Comparison of ENCODE assay signal across 10 mouse cellular contexts in the genomic region with DNA sequence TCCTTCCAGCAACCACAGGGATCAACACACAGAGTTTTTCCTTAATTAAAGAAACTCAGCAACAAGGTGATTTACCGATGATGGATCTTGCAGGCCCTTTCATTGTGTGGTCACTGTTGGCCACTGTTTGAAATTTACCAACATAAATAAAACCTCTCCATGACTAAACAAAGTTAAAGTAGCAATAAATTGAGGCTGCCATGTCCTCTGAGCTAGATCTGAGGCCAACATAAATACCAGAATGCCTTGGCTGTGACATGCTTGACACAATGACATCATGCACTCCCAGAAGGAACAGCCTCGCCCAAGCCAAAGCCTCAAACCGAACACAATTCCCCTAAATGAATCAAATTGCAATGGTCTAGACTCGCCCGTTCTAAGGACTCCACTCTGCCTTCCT.
DNase-seq lines count a peak whose midpoint lies in the region; ATAC-seq and TF ChIP-seq lines count a peak whose summit lies in the region.
"Had no signal": no experiment of that assay in that cellular context is flagged by ENCODE, and none has a peak within 500 bp of the region (broad histone marks: within the 10 kb centered on the region; RNA-seq: fewer than 3 reads in every experiment).

No protein-coding gene starts in this region.

- peak; percentile 62 for ATAC-seq in lung, embryonic 14.5 days (ENCODE audit: insufficient read depth)
- peak; percentile 55; the same call in 1 of the 2 replicates for ATAC-seq in neural tube, embryonic 15.5 days (ENCODE audit: low FRiP score)
- ATAC-seq in erythroid progenitor cell, adult 5-6 weeks (replicated peaks; ENCODE audit: low FRiP score, poor library complexity, severe bottlenecking), result no peak
- ATAC-seq: midbrain, embryonic 13.5 days had no signal

- WGBS in lung, embryonic 14.5 days, result 35% methylated on average over 5 of the region's 5 CpGs
- 39% methylated on average over 5 of the region's 5 CpGs for WGBS in lung, adult 2 months
- 26% methylated on average over 5 of the region's 5 CpGs for WGBS in neural tube, embryonic 15.5 days

- H3K36me3 ChIP-seq in lung, embryonic 14.5 days (ENCODE audit: insufficient read depth), result no peaks in the 10 kb centered on the region
- no peaks in the 10 kb centered on the region for H3K36me3 ChIP-seq in neural tube, embryonic 15.5 days
- H3K36me3 ChIP-seq: midbrain, embryonic 13.5 days; stomach, embryonic 15.5 days had no signal

- TF ChIP-seq POLR2A in lung, adult 2 months (IDR thresholded peaks at IDR 0.05; ENCODE audit: borderline replicate concordance, extremely low read depth, low read depth, low read length), result no peak

- no peaks in the 10 kb centered on the region for H3K9me3 ChIP-seq in lung, embryonic 14.5 days (ENCODE audit: low read depth, low read length)
- H3K9me3 ChIP-seq in neural tube, embryonic 15.5 days (replicated peaks), result no peaks in the 10 kb centered on the region
- H3K9me3 ChIP-seq: midbrain, embryonic 13.5 days; stomach, embryonic 15.5 days had no signal

- H3K9ac ChIP-seq in lung, embryonic 14.5 days, result no peak overlapping the region
- no peak overlapping the region for H3K9ac ChIP-seq in neural tube, embryonic 15.5 days (replicated peaks)
- H3K9ac ChIP-seq: midbrain, embryonic 13.5 days; stomach, embryonic 15.5 days had no signal

- peaks cover 3% of the 10 kb centered on the region for H3K4me1 ChIP-seq in lung, embryonic 14.5 days (ENCODE audit: insufficient read depth)
- peaks cover 6% of the 10 kb centered on the region; the same call in 1 of the 2 replicates for H3K4me1 ChIP-seq in lung, adult 2 months (ENCODE audit: control insufficient read depth, insufficient read depth, low read length)
- H3K4me1 ChIP-seq in neural tube, embryonic 15.5 days, result peaks cover 14% of the 10 kb centered on the region
- H3K4me1 ChIP-seq: midbrain, embryonic 13.5 days had no signal

- no peak for TF ChIP-seq CTCF in lung, embryonic 14.5 days (IDR thresholded peaks at IDR 0.05; ENCODE audit: low read depth)
- TF ChIP-seq CTCF in lung, adult 2 months (IDR thresholded peaks at IDR 0.05; ENCODE audit: insufficient read depth, low read length), result no peak

- H3K27ac ChIP-seq in lung, embryonic 14.5 days (ENCODE audit: low read depth), result 0 out of 2 replicates have a peak overlapping the region, but pooled peaks have one; percentile 26
- H3K27ac ChIP-seq in neural tube, embryonic 15.5 days (replicated peaks), result no peak overlapping the region
- H3K27ac ChIP-seq: midbrain, embryonic 13.5 days had no signal

- H3K4me2 ChIP-seq in lung, embryonic 14.5 days, result no peak overlapping the region
- no peak overlapping the region for H3K4me2 ChIP-seq in neural tube, embryonic 15.5 days
- H3K4me2 ChIP-seq: midbrain, embryonic 13.5 days; stomach, embryonic 15.5 days had no signal

- DNase-seq in adrenal gland, adult 2 months, result peak; percentile 73
- no peak for DNase-seq in adrenal gland, postnatal 4 days (ENCODE audit: low spot score in 2 of 2)
- DNase-seq in lung, embryonic 14.5 days, result peak; percentile 73
- no peak for DNase-seq in lung, adult 2 months
- DNase-seq in kidney, postnatal 10 days, result peak; percentile 19
- no peak for DNase-seq in liver

- H3K27me3 ChIP-seq in lung, embryonic 14.5 days (ENCODE audit: insufficient read depth, low read length), result no peaks in the 10 kb centered on the region
- H3K27me3 ChIP-seq in neural tube, embryonic 15.5 days (replicated peaks), result no peaks in the 10 kb centered on the region
- H3K27me3 ChIP-seq: midbrain, embryonic 13.5 days; stomach, embryonic 15.5 days had no signal

- no peak overlapping the region for H3K4me3 ChIP-seq in lung, embryonic 14.5 days (ENCODE audit: low read depth, low read length)
- H3K4me3 ChIP-seq in lung, adult 2 months (replicated peaks; ENCODE audit: extremely low read depth, low read depth, low read length), result no peak overlapping the region
- H3K4me3 ChIP-seq in neural tube, embryonic 15.5 days (replicated peaks), result no peak overlapping the region
- H3K4me3 ChIP-seq: midbrain, embryonic 13.5 days; stomach, embryonic 15.5 days had no signal

Comparison
In these comparisons a context has a peak if more than half of its experiments do, and no peak if none do; other contexts are left out.
1. DNase-seq: peak in adrenal gland, adult 2 months (single experiment), lung, embryonic 14.5 days (single experiment) and kidney, postnatal 10 days (single experiment); none in adrenal gland, postnatal 4 days (0 of 2), lung, adult 2 months (single experiment) and liver (single experiment).